Mouse (Mus musculus): Measurements from ENCODE around the gene Dapl1.
A peak's percentile ranks its signal among the peaks of the same experiment; 100 is the strongest.

The Dapl1 gene

GRCm38 (mm10) chr2:59474336-59474735 lies 10.1 kb upstream of the Dapl1 start:
- DNase-seq: no peak

- no peak for DNase-seq
These were observed 627 bp downstream of the Dapl1 start for GRCm38 (mm10) chr2:59485080-59485479.

DNA sequence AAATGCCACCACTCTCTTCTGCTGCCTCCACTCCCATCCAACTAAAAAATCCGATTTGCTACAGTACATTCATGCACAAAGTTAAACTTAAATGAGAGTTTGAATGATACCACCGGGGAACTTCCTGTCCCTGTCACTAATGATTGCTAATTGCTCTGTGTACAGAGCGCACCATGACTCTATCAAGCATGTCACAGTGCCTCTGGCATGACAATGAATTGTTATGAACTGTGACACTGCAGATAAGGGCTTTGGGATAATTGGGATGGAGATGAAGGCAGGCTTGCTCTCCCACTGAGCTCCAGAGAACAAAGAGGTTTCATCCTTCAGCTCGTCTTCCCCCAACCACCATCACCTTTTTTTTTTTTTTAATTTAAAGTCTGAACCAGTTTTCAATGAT lies 1.2 kb downstream of the Dapl1 start:
- no peak for DNase-seq

GRCm38 (mm10) chr2:59486196-59486845 lies 1.9 kb downstream of the Dapl1 start:
- no peak for DNase-seq

DNA sequence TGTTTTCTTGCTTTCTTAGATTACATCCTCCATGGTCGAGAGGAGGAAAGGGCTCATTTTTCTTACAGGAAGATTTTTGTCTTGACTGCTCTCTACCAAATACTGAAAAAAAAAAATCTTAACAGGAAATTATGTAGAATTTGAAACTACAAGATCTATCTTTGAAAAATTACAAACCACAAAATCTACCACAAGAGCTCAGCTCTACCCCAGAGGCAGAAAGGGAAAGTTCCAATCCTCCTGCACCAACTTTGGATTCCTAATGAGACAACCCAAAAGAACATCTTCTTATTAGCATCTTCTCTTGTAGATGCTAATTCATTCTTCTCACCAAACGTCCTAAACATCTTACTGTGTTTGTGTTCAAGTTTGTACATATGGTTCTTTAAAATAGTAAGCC lies 3.8 kb downstream of the Dapl1 start:
- DNase-seq: no peak

GRCm38 (mm10) chr2:59490353-59490752 lies 5.9 kb downstream of the Dapl1 start:
- no peak for DNase-seq

DNA sequence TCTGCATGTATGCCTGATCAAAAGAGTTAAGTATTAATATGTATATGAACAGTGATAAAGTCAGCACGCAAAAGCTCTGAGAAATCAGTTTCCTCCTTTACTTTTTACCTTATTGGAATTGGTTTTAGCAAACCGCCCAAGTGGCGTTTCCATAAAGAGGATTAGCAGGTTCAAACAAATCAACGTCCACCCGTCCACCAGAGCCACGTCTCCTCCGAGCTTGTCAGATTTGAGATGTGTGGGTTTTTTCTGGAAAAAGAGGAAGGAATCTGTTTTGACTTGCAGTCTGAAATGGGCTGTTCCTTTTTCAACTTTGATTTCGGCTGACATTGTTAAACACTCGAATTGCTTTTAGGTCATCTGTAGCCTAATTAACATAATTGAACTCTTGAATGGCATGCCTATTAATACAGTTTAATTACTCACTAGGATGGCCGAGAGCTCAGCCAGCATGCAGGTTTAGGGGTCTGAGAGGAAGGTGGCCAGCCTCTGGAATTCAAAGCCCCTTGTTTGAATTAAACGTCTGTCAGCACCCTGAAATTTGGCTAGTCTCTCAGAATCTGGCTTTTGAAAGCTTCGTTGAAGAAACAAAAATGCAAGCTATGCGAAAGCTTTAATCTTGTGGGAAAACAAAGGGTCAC lies 9.1 kb downstream of the Dapl1 start:
- DNase-seq: no peak

- no peak for DNase-seq
These were observed 14.7 kb downstream of the Dapl1 start for GRCm38 (mm10) chr2:59499146-59499545.

DNA sequence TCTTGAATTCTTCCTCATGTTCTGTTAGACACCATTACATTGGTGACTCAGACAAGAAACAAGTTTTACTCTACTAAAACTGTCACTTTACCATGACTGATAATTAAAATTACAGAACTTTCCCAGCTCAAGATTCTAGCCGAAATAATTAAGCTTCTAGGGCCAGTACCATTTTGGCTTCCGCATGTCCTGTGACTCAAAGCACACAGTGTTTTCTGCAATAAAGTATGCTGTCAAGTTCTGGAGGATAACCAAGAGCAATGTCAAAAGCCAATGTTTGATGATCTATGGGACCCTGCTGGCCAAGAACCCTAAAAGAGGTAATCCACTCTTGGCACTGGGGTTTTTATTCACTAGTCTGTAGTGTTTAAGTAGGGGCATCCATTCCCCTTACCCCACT lies 15.3 kb downstream of the Dapl1 start:
- no peak for DNase-seq

DNA sequence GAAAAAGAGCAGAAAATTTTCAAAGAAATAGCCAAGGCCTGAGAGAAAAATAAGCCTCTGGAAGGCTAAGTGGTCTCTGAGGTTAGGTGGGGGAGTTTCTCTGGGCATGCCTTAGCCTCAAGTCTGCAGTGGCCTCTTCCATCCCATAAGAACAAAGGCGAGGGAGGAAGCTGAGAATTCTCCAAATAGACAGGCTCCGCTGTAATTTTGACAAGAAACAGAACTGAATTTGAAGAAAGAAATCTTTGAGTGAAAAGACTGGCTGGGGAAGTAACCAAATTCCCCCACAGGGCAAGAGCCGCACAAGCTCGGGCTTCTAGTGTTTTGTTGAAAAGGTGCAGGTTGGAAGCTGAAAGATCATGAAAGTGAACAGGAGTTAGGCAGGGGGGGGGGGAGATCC lies 24.6 kb downstream of the Dapl1 start:
- DNase-seq: no peak

GRCm38 (mm10) chr2:59510416-59510815 lies 26.0 kb downstream of the Dapl1 start:
- DNase-seq: no peak

- DNase-seq: no peak
These were observed 26.4 kb downstream of the Dapl1 start for GRCm38 (mm10) chr2:59510882-59511281.

DNA sequence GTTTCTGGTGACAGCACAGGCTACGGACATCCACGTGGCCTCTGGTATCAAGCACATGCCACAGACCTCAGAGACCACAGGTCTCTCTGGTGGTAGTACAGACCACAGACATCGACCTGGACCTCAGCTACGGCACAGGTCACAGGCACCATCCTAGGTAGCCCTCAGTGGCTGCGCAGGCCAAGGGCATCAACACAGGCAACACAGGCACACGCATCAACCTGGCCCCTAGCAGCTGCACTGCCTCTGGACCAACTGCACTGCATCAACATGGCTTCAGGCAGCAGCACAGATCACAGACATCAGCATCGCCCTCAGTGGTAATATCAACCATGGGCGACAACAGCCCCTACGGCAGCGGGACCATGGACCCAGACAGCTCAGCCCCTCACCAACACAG lies 36.2 kb downstream of the Dapl1 start:
- DNase-seq: no peak

DNA sequence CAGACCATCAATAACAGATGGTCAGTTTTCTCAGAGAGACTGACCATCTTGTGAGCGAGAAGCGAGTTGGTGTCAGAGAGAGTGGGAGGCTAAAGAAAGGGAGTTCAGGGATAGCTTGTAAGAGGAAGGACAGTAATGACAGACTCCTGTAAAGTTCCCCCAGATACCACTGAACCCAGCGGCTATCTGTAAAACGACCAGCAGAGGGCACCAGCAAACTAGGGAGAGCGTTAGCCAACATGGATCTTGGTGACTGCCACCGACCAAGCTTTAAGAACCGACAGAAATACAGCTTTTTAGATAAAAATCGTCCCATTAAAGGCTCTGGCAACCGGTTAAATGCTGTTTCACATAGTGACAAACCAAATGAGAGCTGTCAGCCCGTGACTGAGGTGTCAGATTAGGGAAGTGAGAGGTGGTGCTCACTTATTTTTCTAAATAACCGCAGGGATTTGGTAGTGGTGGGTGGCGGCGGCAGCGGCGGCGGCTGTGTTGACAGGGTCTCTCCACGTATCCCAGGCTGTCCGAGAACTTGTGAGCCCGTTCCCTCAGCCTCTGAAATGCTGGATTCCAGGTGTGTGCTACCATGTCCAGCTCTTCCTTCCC lies 37.7 kb downstream of the Dapl1 start:
- DNase-seq: peak; percentile 25 to 40

GRCm38 (mm10) chr2:59523526-59523925 lies 39.1 kb downstream of the Dapl1 start:
- DNase-seq: no peak

DNA sequence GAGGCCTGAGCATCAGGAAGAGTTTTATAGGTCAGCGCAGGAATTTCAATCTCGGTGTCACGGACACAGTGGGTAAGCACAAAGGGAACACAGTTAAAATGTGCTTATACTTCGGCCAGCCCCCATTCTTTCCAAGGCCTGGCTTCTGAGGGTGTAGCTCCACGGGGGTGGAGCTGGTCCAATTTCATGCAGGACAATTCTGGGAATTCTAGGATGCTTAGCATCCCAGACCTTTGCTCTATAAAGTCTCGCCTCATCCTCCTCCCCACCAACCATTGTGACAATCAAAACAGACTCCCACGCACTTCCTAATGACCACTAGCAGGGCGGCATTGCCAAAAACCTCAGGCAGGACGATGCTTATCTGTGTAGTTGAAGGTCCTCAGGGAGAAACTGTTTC lies 42.4 kb downstream of the Dapl1 start:
- no peak for DNase-seq

DNA sequence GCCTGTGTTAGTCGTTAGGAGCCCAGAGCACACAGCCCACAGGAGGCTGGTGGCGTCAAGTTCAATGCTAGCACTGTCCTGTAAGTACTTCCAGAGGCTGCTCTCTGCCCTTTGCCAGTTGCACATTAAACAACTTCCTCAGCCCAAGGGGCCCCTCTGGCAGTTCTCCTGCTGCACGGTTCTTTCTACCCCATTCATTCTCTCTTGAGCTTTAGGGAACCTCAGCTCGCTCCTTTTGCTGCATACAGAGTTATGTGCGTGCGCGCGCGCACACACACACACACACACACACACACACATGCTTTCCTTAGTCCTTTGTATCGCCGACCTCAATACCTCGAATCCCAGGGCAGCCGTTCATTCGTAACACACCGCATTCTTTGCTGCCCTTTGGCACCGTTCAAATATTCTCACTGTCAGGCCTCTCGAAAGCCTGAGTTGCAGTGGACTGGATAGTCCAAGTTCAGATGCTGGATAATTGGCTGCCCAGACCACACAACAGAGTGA lies 45.2 kb downstream of the Dapl1 start:
- no peak for DNase-seq

DNA sequence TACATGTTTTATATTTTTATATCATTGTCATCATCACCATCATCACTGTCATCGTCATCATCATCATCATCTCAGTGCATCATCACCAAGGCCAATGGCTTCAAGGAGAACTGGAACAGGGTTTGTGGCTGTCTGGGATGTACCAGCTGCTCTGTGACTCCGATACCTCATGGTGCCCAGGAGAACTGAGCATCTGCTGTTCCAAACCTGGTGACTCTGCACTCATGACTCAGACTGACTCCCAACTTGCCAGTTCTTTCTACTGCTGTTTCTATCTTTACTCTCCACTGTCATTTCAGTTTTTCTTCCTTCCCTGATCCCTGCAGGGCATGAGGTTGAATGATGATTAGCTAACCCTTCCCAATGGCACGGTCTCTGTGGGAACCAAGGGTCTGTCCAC lies 46.4 kb downstream of the Dapl1 start:
- no peak for DNase-seq

- DNase-seq: no peak
These were observed 48.5 kb downstream of the Dapl1 start for GRCm38 (mm10) chr2:59532999-59533398.

GRCm38 (mm10) chr2:59533504-59533903 lies 49.1 kb downstream of the Dapl1 start:
- no peak for DNase-seq

DNA sequence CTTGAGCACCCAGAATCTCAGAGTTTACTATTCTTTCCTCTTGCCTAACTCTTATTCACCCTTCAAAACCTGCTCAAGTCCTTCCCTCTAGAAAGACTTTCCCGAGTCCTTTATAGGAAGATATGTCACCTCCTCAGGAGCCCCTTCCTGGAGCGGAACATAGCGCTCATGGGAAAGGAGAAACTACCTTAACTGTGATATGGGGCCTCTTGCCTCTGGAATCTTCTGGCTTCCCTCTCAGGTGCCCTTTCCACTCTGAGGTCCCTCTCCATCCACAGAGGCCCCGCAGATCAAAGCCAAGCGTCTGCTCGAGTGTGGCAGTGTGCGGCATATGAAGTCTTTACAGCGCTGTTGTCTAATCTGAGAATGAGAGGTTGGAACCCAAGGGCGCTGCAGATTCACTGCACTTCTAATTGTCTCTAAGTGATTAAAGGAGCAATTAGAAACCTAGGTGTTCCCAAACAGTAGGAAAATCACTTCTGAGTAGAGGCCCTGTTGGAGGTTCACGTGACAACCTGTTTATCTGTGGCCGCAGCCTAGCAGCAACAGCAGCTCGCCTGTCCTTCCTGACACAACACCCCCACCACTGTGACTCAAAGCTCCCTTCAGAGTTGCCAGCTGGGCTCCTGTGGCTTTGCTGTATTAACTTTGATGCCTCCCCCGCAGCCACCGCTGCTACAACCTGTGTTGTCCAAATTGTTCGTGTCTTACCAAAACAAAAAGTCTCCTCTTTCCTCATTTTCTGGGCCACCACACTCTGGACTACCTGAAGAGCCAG lies 49.7 kb downstream of the Dapl1 start:
- DNase-seq: no peak

- DNase-seq: no peak
These were observed 52.5 kb downstream of the Dapl1 start for GRCm38 (mm10) chr2:59536958-59537357.

DNA sequence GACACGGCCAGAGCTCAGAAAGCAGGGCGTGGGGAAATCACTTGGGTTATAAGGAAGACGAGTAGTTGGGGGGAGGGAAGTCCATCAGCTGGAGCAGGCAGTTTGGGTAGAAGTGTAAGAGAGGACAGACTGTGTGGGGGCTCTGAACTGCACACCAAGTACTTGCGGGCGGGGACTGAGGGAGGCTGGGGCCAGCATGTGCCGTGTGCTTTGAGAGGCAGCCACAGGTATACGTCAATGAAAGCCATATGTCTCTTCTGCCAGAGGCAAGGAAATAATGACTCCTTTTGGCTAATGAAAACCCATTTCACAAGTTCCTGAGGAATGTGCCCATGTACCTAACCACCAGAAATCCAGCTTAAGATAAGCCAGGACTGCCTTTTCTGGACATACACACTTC lies 53.6 kb downstream of the Dapl1 start:
- DNase-seq: no peak

GRCm38 (mm10) chr2:59539796-59540195 lies 55.3 kb downstream of the Dapl1 start:
- no peak for DNase-seq

Measured in thymus, adult 18-20 months (tissue).